Mouse (Mus musculus): Measurements from ENCODE around the gene Htr5b.
A peak's percentile ranks its signal among the peaks of the same experiment; 100 is the strongest.

Htr5b gene

GRCm38 (mm10) chr1:121528399-121528720, at the start of gene Htr5b:
Gene Htr5b (minus strand): TSS chr1:121528465.
- no peak for DNase-seq

GRCm38 (mm10) chr1:121577491-121577890, 49.2 kb upstream of the Htr5b start:
- DNase-seq: no peak

- DNase-seq: no peak
These were observed 42.3 kb upstream of the Htr5b start for GRCm38 (mm10) chr1:121570522-121570921.

- DNase-seq: peak; percentile 85 to 87
These were observed 39.5 kb upstream of the Htr5b start, which contains the start of gene Ddx18 for GRCm38 (mm10) chr1:121567521-121568489. Gene Ddx18 (minus strand): TSS chr1:121567989.

GRCm38 (mm10) chr1:121557861-121558260, 29.6 kb upstream of the Htr5b start:
- no peak for DNase-seq

GRCm38 (mm10) chr1:121551457-121551835, 23.2 kb upstream of the Htr5b start:
- no peak for DNase-seq

GRCm38 (mm10) chr1:121550801-121551456, 22.7 kb upstream of the Htr5b start:
- no peak for DNase-seq

- DNase-seq: no peak
These were observed 21.2 kb upstream of the Htr5b start for GRCm38 (mm10) chr1:121549456-121549855.

- no peak for DNase-seq
These were observed 20.4 kb upstream of the Htr5b start for GRCm38 (mm10) chr1:121548667-121549066.

GRCm38 (mm10) chr1:121546844-121547243, 18.6 kb upstream of the Htr5b start:
- DNase-seq: no peak

GRCm38 (mm10) chr1:121540361-121540760, 12.1 kb upstream of the Htr5b start:
- DNase-seq: no peak

- no peak for DNase-seq
These were observed 3.2 kb upstream of the Htr5b start for GRCm38 (mm10) chr1:121531439-121531838.

GRCm38 (mm10) chr1:121529286-121529685, 1.0 kb upstream of the Htr5b start:
- no peak for DNase-seq

- DNase-seq: no peak
These were observed 466 bp downstream of the Htr5b start for GRCm38 (mm10) chr1:121527600-121528398.

- no peak for DNase-seq
These were observed 1.2 kb downstream of the Htr5b start for GRCm38 (mm10) chr1:121527061-121527460.

GRCm38 (mm10) chr1:121518609-121519008, 9.7 kb downstream of the Htr5b start:
- DNase-seq: no peak

- DNase-seq: no peak
These were observed 16.3 kb downstream of the Htr5b start for GRCm38 (mm10) chr1:121511966-121512365.

- no peak for DNase-seq
These were observed 17.1 kb downstream of the Htr5b start for GRCm38 (mm10) chr1:121511186-121511585.

- no peak for DNase-seq
These were observed 17.7 kb downstream of the Htr5b start for GRCm38 (mm10) chr1:121510420-121511140.

GRCm38 (mm10) chr1:121508729-121509128, 19.5 kb downstream of the Htr5b start:
- DNase-seq: no peak

- no peak for DNase-seq
These were observed 31.2 kb downstream of the Htr5b start for GRCm38 (mm10) chr1:121497093-121497492.

- peak; percentile 36 to 48 for DNase-seq
These were observed 38.0 kb downstream of the Htr5b start for GRCm38 (mm10) chr1:121490241-121490640.

Measured in thymus, adult 18-20 months (tissue).